Mouse (Mus musculus) E14TG2a.4 (cell line): ENCODE measurements around the gene Fam126b.

Experiments used
- H3K27me3 ChIP-seq: 2 replicates; pipeline ENCODE4 v1.6.1; 2014; ENCODE audit warnings: low read length, control low read depth; ENCODE audit not compliant: insufficient read depth
- H3K36me3 ChIP-seq: 2 replicates; pipeline ENCODE4 v1.6.1; 2014; ENCODE audit warnings: low read length, control low read depth; ENCODE audit not compliant: insufficient read depth
- H3K4me1 ChIP-seq: replicated peaks from 2 replicates; pipeline ENCODE4 v1.6.1; 2014; ENCODE audit warnings: low read depth, low read length, control low read depth
- H3K4me3 ChIP-seq: replicated peaks from 2 replicates; pipeline ENCODE4 v1.5.1; 2014; ENCODE audit warnings: mild to moderate bottlenecking, low read length
- H3K9me3 ChIP-seq: 2 replicates; pipeline ENCODE4 v1.6.1; 2014; ENCODE audit warnings: low read length, control low read depth
- CTCF ChIP-seq: conservative IDR thresholded peaks from 2 replicates; pipeline ENCODE4 v1.5.1; 2014; ENCODE audit warnings: low read length
- NANOG ChIP-seq: IDR thresholded peaks from 2 replicates; pipeline ENCODE4 v1.6.1; 2014; ENCODE audit warnings: borderline replicate concordance, low read length, mixed read lengths
- POU5F1 ChIP-seq: IDR thresholded peaks from 2 replicates; pipeline ENCODE4 v1.6.1; 2014; ENCODE audit warnings: low read length, borderline replicate concordance

Fam126b gene

DNA sequence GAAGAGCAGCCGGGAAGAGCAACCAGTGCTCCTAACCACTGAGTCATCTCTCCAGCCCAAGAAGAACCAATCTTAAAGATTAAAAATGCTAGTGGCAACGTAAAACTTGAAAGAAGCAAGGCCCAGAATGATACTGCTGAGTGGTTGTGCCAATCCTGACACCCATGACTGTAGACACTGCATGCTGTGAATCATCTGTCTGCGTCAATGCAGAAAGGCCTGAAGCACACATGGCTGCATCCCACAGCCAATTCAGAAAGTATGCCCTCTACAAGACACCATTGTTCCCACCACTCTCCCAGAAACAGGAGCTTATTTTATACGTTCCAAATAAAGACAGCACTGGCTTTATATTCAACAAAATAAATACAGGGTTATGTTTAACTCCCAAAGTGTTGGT lies 103.5 kb downstream of the Fam126b start:
- Histone ChIP-seq H3K9me3 (peaks cover 7% of the 10 kb centered on the region), H3K27me3 (no peaks in the 10 kb centered on the region), H3K4me3 (no peak overlapping the region), H3K36me3 (peaks cover 98% of the 10 kb centered on the region), H3K4me1 (peaks cover 7% of the 10 kb centered on the region)
- no peak for TF ChIP-seq NANOG
- TF ChIP-seq POU5F1, result no peak
- TF ChIP-seq CTCF, result no peak

DNA sequence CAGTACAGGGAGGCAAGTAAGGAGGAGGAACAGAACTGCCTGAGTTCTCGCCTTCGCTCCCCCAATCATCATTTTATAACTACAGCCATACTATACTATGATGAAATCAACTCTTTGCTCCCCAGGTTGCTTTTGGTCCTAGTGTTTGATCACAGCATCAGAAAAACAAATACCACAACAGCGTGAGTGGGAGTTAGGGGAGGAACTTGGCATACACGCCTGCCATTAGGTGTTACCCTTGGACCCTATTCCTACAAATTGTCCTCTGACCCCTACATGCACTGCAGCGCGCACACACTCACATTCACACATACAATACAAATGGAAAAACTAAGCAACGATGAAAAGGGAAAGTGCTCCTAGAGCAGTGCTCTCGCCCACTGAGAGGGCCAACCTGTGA lies 110.5 kb downstream of the Fam126b start:
- Histone ChIP-seq H3K4me1 (peaks cover 10% of the 10 kb centered on the region), H3K9me3 (peaks cover 3% of the 10 kb centered on the region; the same call in 1 of the 2 replicates), H3K27me3 (no peaks in the 10 kb centered on the region), H3K36me3 (peaks cover 97% of the 10 kb centered on the region), H3K4me3 (no peak overlapping the region)
- TF ChIP-seq CTCF (no peak), POU5F1 (no peak), NANOG (no peak)
